Mouse (Mus musculus) lung, postnatal 4 days (tissue): ENCODE data around the gene Hivep3.

Experiments used
- DNase-seq, 2 experiments: peaks; one replicate each; pipeline ENCODE4 v3.0.0; 2021

Hivep3 gene

GRCm38 (mm10) chr4:119733184-119733880 is at the start of gene Hivep3:
Hivep3 (plus strand) TSS chr4:119733784.
- DNase-seq: peak; percentile 100

- no peak for DNase-seq
These were observed 47.8 kb upstream of the Hivep3 start for GRCm38 (mm10) chr4:119685746-119686145.

GRCm38 (mm10) chr4:119698339-119698738 is 35.2 kb upstream of the Hivep3 start:
- DNase-seq: no peak

GRCm38 (mm10) chr4:119701269-119701954 is 32.2 kb upstream of the Hivep3 start:
- peak; percentile 30 to 67 for DNase-seq

GRCm38 (mm10) chr4:119703965-119704364 is 29.6 kb upstream of the Hivep3 start:
- peak; percentile 6 to 37 for DNase-seq

GRCm38 (mm10) chr4:119707326-119707725 is 26.3 kb upstream of the Hivep3 start:
- DNase-seq: no peak

- DNase-seq: peak in 1 of 2 experiments; percentile 33
These were observed 25.8 kb upstream of the Hivep3 start for GRCm38 (mm10) chr4:119707751-119708150.

- no peak for DNase-seq
These were observed 23.4 kb upstream of the Hivep3 start for GRCm38 (mm10) chr4:119710208-119710607.

- no peak for DNase-seq
These were observed 16.1 kb upstream of the Hivep3 start for GRCm38 (mm10) chr4:119717443-119717842.

- DNase-seq: no peak
These were observed 12.1 kb upstream of the Hivep3 start for GRCm38 (mm10) chr4:119721531-119721930.

GRCm38 (mm10) chr4:119726074-119726473 is 7.5 kb upstream of the Hivep3 start:
- no peak for DNase-seq

- DNase-seq: no peak
These were observed 5.7 kb upstream of the Hivep3 start for GRCm38 (mm10) chr4:119727871-119728270.

- no peak for DNase-seq
These were observed 358 bp downstream of the Hivep3 start for GRCm38 (mm10) chr4:119733942-119734341.

- no peak for DNase-seq
These were observed 768 bp downstream of the Hivep3 start for GRCm38 (mm10) chr4:119734352-119734751.

- DNase-seq: peak; percentile 39 to 42
These were observed 5.1 kb downstream of the Hivep3 start for GRCm38 (mm10) chr4:119738641-119739040.

- no peak for DNase-seq
These were observed 5.9 kb downstream of the Hivep3 start for GRCm38 (mm10) chr4:119739301-119740062.

- DNase-seq: no peak
These were observed 14.8 kb downstream of the Hivep3 start for GRCm38 (mm10) chr4:119748341-119748740.

- no peak for DNase-seq
These were observed 16.6 kb downstream of the Hivep3 start for GRCm38 (mm10) chr4:119750157-119750556.

GRCm38 (mm10) chr4:119750681-119751211 is 17.2 kb downstream of the Hivep3 start:
- DNase-seq: no peak

- DNase-seq: peak; percentile 66 to 69
These were observed 17.9 kb downstream of the Hivep3 start for GRCm38 (mm10) chr4:119751408-119752006.

- no peak for DNase-seq
These were observed 26.1 kb downstream of the Hivep3 start for GRCm38 (mm10) chr4:119759574-119760233.

- DNase-seq: no peak
These were observed 27.2 kb downstream of the Hivep3 start for GRCm38 (mm10) chr4:119760820-119761219.
